Mouse (Mus musculus) myocyte (in vitro differentiated cells): ENCODE data around the gene Igfbp2.
A peak's percentile ranks its signal among the peaks of the same experiment; 100 is the strongest.

Experiments
- E2F4 ChIP-seq: IDR thresholded peaks from one replicate; pipeline ENCODE4 v1.6.1; 2011; ENCODE audit warnings: mild to moderate bottlenecking, control low read depth, moderate library complexity; ENCODE audit not compliant: insufficient read depth
- MAX ChIP-seq: IDR thresholded peaks from one replicate; pipeline ENCODE4 v1.6.1; 2011; ENCODE audit warnings: low read depth, mild to moderate bottlenecking, control low read depth
- MYOD1 ChIP-seq, 3 experiments: IDR thresholded peaks; one replicate each; pipeline ENCODE4 v1.6.1; 2011; ENCODE audit warnings: control low read depth in 2 of 3, low read depth in 2 of 3, mild to moderate bottlenecking in 2 of 3, moderate library complexity in 1 of 3; ENCODE audit not compliant: insufficient read length in 2 of 3, control insufficient read depth in 1 of 3
- MYOG ChIP-seq, 3 experiments: IDR thresholded peaks; one replicate each; pipeline ENCODE4 v1.6.1; 2011; ENCODE audit warnings: control low read depth in 2 of 3, low read depth in 2 of 3, mild to moderate bottlenecking in 2 of 3; ENCODE audit not compliant: insufficient read length in 2 of 3, control insufficient read depth in 1 of 3, insufficient read depth in 1 of 3
- POLR2A ChIP-seq: IDR thresholded peaks from one replicate; pipeline ENCODE4 v1.6.1; 2011; ENCODE audit warnings: low read depth, mild to moderate bottlenecking, control low read depth, moderate library complexity; ENCODE audit not compliant: insufficient read length
- POLR2AphosphoS2 ChIP-seq: IDR thresholded peaks from one replicate; pipeline ENCODE4 v1.6.1; 2011; ENCODE audit warnings: low read depth, control low read depth; ENCODE audit not compliant: insufficient read length
- REST ChIP-seq: IDR thresholded peaks from one replicate; pipeline ENCODE4 v1.6.1; 2011; ENCODE audit warnings: mild to moderate bottlenecking, control low read depth, moderate library complexity; ENCODE audit not compliant: insufficient read depth, insufficient read length
- TCF12 ChIP-seq: IDR thresholded peaks from one replicate; pipeline ENCODE4 v1.6.1; 2011; ENCODE audit warnings: mild to moderate bottlenecking, control low read depth; ENCODE audit not compliant: poor library complexity, insufficient read depth, severe bottlenecking
- TCF3 ChIP-seq: IDR thresholded peaks from one replicate; pipeline ENCODE4 v1.6.1; 2011; ENCODE audit warnings: low read depth, control low read depth; ENCODE audit not compliant: insufficient read length
- USF1 ChIP-seq: IDR thresholded peaks from one replicate; pipeline ENCODE4 v1.6.1; 2011; ENCODE audit warnings: low read depth, mild to moderate bottlenecking, control low read depth, moderate library complexity

DNA sequence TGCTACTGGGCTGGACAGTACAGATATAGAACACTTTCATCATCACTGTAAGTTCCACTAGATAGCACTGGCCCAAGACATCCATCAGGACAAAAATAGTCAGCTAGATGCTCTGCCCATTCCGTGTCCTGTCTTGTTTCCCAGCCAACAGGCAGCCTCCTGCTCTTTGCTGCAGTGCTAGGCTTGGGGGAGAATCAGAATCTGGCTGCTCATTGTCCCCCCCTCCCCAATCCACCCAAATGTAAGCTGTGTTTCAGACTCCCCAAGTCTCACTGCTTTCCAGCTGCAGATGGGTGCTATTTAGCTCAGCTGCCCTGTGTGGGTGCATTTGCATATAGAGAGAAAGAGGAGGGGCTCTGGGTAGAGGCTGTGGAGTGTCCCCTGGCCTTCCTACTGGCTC lies 43.0 kb downstream of the Igfbp2 start:
- TF ChIP-seq POLR2A (peak; percentile 33), POLR2AphosphoS2 (peak; percentile 90), TCF3 (no peak), REST (no peak), MYOG (IDR thresholded peaks at IDR 0.05; ENCODE audit: control insufficient read depth in 1 of 3, insufficient read depth in 1 of 3, insufficient read length in 2 of 3, low read depth in 2 of 3) (no peak), MYOD1 (IDR thresholded peaks at IDR 0.05; ENCODE audit: control insufficient read depth in 1 of 3, insufficient read length in 2 of 3, low read depth in 2 of 3) (no peak), MAX (no peak), TCF12 (no peak), USF1 (no peak), E2F4 (no peak)
